Mouse (Mus musculus): Measurements from ENCODE around the gene Rab36.
A peak's percentile ranks its signal among the peaks of the same experiment; 100 is the strongest.
"Not testable (repeated sequence)": the region's sequence is repeated elsewhere in the genome, so short reads cannot be mapped to it uniquely, and the experiment has no call there.

Rab36 gene

DNA sequence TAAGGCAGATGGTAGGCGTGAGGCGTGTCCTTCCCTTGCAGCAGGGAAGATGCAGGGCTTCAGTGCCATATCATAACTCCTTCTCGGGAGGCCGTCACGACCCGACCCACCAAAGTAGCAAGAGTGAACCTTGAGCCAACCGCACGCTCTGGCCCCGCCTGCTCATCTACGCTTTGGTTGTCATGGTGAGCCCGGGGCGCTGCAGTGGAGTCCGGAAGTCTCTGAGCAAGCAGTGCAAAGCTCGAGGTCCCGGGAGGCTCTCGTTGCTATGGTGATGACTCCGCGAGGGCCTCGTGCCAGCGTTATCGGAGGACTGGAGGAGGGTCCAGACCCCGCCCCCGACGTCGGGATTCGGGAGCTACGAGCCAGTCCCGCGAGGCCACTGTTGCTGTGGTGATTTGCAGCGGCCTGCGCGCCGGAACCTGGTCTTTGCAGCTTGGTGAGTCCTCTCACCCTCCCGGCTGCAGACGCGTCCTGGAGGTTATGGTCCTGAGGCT is at the start of gene Rab36:
Gene Rab36 (plus strand): TSS at position 176 of the 497 bp plus-strand sequence.
- DNase-seq: peak; percentile 76 to 86

DNA sequence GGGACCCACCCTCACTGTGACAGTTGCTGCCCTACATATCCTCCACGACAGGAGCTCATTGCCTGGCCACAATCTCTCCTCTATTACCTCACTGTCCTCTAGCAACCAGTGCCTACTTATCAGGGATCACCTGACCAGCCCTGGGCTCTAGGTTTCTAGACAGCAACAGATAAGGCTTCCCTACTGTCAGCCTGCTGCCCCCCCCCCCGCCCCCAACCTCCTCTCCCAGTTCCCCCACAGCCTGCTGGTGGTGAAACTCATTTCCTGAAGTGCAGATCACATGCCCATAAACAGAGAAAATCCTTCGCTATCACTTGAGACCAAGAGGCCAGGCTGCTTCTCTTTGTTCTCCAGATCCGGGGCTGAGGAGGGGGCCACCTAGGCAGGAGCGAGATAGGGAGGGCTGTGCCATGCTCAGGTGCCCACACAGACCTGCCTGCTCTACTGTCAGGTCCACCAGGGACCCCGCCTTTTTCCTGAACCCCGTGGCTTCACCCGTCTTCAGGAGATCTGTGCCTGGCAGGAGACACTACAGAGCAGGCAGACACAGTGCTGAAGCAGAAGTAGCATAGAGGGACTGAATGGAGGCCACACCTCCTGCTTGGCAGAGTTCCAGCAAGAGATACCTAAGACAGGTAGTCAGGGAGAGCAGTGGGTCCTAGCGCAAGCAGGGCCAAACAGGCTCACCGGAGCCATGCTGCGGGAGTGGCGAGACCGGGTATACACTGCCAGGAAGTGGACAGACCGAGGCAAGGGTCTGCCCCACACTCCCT is 49.0 kb upstream of the Rab36 start:
- no peak for DNase-seq

DNA sequence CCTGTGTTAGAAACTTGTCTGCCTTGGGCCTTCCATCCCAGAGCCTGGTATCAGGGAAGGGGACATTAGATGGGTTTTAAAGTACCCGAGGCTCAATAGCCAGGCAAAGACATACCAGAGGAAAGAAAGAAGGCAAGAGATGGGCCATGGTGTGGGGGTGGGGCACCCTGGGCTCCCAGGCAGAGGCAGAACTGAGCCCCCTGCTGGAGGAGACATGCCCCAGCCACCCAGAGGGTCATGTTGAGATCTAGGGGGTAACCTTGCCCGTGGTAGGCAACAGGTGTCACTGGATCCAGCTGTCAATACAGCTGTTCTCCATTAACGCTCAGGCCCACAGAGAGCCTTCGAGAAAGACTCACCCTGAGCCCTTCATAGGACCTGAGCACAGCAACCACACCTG is 47.0 kb upstream of the Rab36 start:
- DNase-seq: no peak

DNA sequence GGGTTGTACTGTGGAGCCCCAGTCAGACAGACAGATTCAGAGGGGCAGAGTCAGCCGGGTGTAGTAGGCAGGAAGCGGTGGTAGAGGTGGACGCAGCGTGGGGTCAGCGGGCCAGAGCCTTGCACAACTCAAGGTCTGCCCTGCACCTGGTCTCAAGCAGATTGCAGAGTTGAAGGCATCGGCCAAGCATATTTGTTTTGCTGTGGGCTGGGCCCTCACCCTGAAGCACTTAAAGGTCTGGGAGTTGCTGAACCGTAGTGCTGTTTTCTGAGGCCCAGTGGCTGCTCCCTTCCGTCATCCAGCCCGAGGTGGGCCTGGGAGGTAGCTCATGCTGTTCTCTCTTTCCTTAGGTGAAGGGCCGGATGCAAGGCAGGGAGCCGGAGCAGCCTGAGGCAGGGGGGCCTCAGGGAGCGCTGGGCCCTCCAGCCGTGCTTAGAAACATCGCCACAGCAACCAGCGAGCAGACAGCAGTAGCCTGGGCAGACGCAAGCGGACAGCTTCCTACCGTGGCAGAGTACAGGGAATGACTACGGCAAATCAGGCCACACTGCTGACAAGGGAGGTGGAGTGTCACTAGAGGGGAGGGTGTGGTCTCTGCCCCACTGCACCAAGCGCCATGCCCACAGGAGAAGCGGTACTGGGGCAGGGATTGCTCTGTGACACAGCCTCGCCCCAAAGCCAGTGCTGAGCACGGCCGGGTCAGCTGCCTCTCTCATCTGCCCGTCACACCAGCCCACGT is 46.1 kb upstream of the Rab36 start:
- no peak for DNase-seq

DNA sequence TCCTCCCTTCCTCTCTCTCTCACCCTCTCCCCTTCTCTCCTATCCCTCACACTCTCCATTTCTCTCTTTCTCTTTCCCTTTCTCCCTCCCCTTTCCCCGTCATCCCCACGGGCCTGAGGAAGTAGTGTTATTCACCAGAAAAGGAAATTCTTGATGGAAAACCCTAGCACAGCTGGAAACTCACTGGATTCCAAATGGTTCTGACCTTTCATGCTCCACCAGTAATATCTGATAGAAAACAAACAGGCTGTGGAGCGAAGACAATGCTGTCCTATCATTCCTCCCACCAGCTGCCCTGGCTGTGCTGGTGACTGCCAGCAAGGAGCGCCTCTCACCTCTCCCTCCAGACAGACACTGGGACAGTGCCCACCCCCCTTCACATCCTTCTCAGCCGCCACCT is 42.0 kb upstream of the Rab36 start:
- no peak for DNase-seq

DNA sequence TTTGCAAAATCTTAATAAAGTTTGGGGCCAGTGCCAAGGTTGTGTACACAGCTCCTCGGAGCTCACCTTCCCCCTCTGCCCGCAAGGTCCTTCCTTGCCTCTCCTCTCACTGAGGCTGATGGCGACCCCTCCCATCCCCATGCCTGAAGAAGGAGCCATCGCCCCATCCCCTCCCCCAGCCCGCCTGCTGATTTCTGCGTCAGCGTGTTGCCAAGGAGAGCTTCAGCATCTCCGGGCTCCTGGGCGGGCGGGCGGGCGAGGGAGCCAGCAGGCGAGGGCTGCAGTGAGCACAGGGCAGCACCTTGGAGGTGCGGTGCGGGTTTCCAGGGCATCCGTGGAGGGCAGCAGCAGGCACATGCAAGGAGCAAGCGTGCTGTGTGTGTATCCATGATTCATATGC is 41.5 kb upstream of the Rab36 start:
- DNase-seq: no peak

DNA sequence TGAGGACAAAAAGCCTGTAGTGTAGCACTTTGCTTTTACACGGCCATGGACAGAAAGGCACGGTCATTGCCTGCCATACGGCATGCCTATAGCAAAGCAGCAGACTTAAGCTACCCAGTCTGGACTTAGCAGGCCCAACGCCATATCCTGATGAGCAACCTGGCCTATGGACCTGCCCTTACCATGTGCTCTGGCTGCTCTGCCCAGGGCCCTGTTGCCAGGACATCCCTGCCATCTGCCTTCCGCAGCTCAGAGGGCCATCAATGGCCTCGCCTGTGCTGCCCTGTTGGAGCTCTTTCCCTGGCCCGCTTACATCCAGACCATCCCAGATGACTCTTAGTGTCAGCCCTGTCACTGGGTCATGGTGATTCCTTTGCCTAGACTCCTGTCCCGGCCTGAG is 35.5 kb upstream of the Rab36 start:
- DNase-seq: no peak

DNA sequence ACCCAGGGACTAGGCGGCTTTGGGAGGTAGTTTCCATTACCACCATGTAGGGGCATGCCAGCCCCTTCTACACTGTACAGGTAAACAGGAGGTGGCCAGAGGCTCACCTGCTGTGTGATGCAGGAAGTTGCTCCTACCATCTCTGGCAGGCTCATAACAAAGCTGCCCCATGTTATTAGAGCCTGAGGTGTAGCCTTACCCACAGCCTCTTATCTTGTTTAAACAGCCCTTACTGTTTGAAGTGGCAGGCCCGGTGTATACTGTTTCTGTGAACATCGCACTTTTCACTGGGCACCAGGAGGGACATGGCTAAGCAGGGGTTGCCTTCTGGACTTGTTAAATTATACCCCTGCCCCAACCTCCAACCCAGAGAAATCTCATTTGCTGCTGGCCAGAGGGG is 32.8 kb upstream of the Rab36 start:
- DNase-seq: no peak

DNA sequence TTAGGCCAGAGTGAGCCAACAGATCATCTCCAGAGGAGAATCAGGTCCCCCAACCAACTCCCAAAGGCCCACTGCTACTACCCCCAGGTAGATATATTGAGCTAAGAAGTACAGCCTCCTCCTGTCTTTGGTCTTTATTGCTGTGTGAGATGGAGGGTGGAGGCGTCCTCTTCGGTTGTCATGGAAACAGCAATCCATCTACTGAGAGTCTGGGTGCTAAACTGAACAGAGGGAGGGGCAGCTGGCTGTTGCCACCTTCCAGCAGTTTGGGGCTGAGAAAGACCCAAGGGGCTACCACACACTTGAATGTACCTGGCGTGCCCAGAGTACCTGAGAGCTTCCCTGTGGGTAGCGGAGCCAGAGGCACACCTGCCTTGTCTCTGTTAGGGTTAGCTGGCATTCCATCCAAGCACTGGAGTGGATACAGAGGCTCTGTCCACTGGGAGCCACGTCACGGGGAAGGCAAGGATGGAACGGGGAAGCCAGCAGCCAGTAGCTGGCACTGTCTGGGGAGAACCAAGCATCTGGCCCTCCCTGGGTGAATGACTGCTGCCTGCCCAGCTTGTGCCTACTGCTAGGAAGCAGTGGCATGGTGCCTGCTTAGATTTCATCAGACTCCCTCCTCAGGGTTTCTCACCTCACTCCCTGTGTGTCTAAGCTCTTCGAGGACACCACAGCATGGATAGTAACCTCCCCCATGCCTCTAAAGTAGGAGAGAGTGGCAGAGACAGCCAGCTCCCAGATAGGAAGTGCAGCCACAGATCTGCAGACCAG is 29.8 kb upstream of the Rab36 start:
- DNase-seq: no peak

DNA sequence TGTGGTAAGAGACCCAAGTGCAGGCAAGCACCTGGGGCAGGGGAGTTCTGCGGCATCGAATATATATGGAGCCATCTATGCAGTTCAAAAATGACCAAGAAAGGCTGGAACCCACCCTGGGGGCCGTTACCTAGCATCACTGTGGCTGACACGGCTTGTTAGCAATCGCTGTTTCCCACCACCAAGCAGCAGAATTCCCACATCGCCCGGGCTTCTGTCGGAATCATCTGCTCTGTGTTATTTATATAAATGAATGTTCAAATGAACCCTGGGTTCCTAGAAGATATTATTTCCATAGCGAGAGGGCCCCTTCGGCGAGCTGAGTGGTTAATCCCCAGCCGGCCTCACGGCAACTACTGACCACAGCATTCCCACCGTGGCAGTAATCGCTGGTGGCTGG is 26.2 kb upstream of the Rab36 start:
- no peak for DNase-seq

DNA sequence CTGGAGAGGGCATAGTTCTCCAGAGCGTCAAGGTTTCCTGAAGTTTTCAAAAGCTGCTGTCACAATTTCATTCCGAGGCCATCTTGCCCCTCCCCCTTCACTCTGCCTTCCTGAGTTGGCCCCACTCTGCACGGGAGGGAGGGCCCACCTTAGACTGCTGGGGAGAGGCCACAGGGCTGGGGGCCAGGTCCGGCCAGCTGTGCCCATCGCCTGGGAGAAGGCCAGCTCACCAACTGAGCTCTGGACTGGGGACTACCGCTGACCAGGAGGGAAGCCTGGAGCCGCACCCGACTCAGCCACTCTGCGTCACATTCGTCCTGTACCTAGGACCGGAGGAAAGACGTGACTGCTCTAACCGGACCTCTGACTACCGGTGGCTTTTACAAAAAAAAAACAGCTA is 21.4 kb upstream of the Rab36 start:
- DNase-seq: no peak

DNA sequence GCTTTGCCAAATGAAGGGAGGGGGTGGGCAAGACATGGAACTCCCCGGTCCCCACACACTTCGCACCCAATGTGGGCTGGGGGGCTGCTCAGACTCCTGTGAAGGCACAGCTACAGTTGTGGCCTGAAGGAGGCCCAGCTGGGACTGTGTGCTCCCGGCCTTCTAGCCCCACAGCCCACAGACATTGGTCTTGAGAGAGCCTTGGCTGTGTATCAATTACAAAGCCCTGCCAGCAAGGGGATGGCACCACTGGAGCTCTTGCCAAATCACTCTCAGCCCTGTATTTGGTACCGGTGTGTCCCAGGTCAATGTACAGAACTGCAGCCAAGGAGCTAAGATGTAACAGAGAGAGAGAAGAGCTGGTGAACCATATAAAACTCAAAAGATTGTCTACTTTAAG is 20.4 kb upstream of the Rab36 start:
- no peak for DNase-seq

DNA sequence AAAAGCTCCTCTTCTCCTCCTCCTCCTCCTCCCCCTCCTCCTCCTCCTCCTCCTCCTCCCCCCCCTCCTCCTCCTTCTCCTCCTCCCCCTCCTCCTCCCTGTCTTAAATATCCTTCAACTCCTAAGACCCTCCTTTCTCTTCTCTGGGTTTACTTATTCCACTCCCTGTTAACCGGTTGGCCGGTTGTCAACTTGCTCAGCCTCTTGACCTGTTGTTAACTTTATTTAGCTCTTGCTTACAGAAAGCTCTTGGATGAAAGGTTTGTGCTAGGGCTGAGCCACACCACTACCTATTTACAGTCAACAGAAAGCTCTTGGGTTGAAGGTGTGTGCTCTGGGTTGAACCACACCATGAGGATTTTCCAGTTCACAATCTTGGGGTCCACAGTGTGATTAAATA is 16.6 kb upstream of the Rab36 start:
- DNase-seq: no peak

DNA sequence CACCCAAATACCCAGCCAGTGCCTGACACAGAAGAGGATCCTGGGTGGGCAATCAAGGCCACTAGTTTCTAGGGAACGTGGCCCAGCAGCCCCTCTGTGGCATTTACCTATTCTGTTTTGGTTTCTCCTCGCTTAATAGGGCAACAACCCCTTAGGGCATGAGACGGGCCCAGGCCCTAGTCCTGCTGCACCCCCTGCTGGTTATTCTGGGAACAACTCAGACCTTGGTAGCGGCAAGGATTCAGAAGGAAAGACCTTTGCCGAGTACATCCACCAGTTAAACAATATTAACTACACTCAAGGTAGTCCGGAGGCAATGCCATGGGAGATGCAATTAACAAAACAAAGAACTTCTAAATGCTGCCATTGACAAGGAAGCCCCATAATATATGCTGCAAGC is 15.7 kb upstream of the Rab36 start:
- DNase-seq: peak; percentile 51 to 64

DNA sequence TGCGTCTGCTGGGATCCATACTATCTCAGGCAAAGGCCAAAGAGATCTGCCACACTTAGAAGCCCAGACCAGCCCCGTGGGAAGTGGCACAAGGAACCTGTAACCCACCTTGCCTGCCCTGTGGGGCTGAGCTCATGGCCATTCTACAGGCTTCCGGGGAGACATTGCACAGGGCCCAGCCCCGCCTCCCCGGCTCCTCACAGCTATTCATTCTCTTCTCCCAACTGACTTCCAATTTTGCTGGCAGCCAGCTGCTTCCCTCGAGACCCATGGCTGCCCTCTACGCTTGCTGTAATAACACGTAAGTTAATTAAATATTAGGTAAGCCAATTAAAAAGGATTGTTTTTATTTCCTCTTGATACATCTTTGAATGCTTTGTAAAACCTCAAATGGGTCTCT is 10.4 kb upstream of the Rab36 start:
- no peak for DNase-seq

DNA sequence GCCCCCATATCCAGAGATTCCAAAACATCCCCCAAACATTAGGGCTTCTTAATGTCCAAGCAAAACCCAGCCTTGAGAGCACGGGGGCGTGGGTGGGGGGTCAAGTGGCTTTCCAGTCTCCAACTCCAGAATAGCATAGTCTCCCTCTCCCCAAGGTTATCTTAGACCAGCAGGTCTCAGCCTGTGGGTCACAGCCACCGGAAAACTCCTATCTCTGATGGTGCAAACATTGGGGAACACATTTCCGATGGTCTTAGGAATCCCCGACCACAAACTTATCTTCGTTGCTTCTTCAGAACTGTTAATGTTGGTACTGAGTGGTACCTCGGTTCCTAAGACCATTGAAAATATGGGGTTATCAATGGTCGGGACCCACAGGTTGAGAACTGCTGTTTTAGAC is 8.1 kb upstream of the Rab36 start:
- DNase-seq: no peak

DNA sequence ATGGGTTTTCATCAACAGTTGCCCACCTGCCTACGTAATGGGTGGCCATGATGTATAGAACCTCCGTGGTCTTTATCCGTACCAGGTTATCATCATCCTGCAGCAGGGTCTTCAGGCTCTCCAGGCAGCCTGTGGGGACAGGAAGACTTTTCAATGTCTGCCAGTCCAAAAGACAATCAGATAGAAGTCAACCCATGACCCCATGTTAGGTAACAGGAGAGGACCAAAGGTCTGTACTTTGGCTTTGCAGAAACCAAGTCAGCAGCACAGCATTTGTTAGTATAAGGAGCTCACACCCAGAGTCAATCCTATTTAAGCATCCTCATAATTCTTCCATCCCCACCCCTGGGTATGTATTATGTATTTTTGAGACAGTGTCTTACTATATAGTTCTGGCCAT is 7.2 kb upstream of the Rab36 start:
- DNase-seq: no peak

DNA sequence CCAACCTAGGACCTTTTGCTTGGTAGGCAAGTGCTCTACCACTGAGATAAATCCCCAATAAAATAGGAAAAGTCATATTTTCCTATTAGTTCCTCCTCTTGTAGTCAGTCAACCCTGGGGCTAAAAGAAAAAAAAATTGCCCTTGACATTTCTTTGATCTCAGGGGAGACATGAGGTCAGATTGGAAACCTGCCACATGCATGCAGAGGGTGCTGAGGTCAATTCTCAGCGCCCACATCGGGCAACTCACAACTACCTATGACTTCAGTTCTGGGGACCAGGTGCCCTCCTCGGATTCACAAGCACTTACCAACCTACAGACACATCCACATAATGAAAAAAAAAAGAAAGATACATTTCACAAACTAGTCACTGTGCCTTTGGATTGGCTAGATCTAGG is 6.6 kb upstream of the Rab36 start:
- no peak for DNase-seq

DNA sequence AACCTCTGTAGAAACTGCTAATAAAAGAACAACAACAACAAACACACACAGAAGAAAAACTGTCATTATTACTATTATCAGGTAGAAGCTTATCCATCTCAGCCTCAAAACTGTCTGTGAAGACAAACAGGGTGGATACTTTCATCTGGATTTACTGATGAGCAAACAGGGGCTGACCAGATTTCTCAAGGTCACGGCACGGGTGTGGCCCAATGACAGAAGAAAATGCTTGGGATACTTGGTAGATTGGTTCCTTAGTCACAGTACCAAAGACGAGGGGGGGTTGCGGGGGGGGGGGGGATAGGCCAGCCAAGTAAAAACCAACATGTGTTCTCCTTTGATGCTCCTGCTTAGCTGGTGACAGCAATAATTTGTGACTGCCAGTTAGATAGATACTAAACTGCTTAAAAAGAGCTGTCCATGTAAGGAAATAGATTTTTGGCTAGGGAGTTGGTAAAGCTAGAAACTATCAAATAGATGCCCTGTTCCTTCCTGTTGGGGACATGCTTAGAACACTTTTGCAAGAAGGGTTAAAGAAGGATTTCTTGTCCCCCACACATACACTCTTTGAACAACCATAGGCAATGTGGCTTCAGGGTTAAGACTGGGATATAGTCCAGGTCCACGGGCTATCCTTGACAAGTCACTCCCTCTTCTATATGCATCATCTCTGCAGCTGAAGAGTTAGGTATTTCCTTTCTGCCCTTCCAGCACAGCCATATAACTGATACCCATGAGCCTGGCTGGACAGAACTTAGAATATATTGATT is 5.3 kb upstream of the Rab36 start:
- DNase-seq: no peak

DNA sequence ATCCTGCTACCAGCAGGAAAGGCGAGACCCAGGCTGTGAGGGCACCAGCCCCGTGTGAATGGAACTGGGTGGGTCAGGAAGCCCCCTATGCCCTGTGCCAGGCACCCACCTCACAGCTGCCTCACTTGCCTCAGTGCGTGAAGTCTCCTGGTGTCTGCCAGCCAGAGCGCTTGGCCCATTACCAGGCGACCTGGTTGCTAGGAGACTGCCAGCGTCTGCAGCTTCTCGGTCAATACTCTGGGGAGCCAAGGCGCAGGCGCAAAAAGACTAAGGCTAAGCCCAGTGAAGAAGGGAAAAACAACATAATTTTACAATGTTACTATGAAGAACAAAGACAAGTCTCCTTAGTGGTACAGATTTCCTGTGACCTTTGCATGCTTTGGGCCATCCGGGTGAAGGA is 4.5 kb upstream of the Rab36 start, which contains the start of gene Rsph14:
Gene Rsph14 (minus strand): TSS at position 192 of the 400 bp plus-strand sequence.
- DNase-seq: no peak

DNA sequence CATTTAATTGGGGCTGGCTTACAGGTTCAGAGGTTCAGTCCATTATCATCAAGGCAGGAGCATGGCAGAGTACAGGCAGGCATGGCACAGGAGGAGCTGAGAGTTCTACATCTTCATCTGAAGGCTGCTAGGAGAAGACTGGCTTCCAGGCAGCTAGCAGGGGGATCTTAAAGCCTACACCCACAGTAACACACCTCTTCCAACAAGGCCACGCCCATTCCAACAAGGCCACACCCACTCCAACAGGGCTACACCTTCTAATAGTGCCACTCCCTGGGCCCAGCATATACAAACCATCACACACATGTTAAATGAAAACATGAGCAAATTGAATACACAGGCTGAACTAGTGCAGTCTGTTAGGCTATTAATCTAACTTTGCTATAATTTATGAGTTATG is 5.2 kb downstream of the Rab36 start:
- not testable (repeated sequence) for DNase-seq

DNA sequence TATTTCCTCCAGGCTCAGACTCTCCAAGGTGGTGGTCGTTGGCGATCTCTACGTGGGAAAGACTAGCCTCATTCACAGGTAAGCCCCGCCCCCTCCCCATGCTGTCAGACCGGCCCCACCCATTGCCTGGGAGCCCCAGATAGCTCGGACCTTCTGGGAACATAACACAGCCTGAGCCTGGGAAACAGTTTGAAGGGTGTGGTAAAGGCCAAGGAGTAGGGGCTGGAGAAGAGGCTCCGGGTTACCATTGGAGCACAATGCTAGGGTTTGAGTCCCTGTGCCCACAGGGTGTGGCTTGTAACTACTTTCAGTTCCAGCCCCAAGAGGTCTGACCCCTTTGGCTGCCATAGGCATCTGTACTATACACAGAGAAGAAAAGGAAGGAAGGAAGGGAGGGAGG is 7.6 kb downstream of the Rab36 start:
- DNase-seq: no peak

DNA sequence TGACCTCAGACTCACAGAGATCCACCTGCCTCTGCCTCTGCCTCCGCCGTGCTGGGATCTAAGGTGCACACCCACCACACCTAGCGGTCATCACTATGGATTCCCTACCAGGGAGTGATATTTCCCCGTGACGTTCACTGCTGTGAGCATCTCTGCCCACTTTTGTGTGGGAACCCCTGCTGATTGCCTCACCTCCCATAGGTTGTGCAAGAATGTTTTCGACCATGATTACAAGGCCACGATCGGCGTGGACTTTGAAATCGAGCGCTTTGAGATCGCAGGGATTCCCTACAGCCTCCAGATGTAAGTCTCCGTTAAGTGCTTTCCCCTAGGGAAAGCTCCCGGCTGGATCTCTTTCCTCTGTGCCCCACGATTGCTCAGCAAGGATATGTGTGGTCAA is 9.0 kb downstream of the Rab36 start:
- no peak for DNase-seq

Measured in thymus, postnatal 36 days (tissue).